Comparison of ENCODE assay signal across 8 mouse cellular contexts in the genomic region with DNA sequence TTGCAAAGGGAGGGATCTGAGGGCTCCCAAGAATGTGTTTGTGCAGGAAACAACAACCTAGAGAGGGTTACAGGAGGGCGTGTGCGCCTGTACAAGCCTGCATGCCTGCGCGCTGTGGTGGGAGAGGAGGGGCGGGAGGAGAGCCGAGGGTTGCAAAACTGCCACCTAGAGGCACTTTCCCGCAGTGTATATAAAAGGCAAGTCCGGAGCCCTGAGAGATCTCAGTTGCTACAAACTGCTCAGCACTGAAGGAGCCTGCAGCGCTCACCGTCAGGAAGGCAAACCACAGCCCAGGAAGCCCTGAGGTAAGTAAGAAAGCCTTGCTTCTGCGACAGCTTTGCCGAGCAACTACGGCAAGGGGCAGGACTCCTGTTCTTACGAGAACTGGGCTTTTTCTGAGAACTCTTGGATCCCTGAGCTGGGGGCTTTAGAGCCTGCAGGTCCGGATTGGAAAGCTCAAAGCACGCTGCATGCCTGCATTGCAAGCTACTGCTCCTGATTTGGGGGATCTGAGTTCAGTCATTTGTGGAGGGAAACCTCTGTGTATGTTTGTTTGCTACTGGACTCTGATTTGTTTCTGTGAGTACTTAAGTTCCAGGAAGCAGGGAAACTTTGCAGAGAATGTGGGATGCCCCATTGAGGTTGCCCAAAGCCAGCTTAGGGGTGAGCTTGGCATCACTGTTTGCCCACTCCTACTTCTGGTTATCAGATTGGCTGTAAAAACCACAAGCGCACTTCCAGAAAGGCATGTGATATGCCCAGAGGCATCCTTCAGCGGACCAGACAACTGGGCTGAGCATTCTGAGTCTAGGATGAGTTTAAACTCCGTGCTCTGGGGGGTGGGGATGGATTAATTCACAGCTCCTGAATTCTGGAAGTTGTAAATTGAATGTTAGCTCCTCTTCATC. TPM values are rescaled to one million over a fixed set of nuclear protein-coding genes. Genes with fewer than 3 reads are reported as not detected.
A peak's percentile ranks its signal among the peaks of the same experiment; 100 is the strongest.
DNase-seq lines count a peak whose midpoint lies in the region; TF ChIP-seq lines count a peak whose summit lies in the region.

A gene (plus strand): TSS at position 198 of the 908 bp plus-strand sequence.

- intact Hi-C loops in gastrocnemius, postnatal 14 days (cut with DNase I; ENCODE audit: low total_unique reads), result loop anchor here (5.0 to 10.0 kb wide), 2 partner anchors 147 to 381 kb away; no protein-coding TSS in a partner anchor
- intact Hi-C loops in left cerebral cortex, adult 2 months (cut with DNase I), result loop anchor here (2.0 kb wide), 1 partner anchor 143 kb away; no protein-coding TSS in a partner anchor

- peak; percentile 74 for TF ChIP-seq CTCF in left cerebral cortex, adult 2 months (IDR thresholded peaks at IDR 0.05)

- peak within 1 kb of the TSS; percentile 70 for H3K27ac ChIP-seq in left cerebral cortex, adult 2 months

- DNase-seq in adrenal gland, adult (ENCODE audit: inconsistent age in 2 of 2, low spot score in 1 of 2), result peak; percentile 77 to 95
- DNase-seq in embryo, embryonic 11 days, result peak; percentile 94
- peak; percentile 86 for DNase-seq in gastrocnemius, postnatal 14 days
- peak; percentile 87 for DNase-seq in hindlimb bud, embryonic 11.5 days (ENCODE audit: extremely low spot score, low read depth, low spot score)
- DNase-seq in left cerebral cortex, adult 2 months (ENCODE audit: extremely low spot score in 1 of 2, low spot score in 2 of 2), result peak; percentile 75 to 82
- DNase-seq in lung, postnatal 4 days, result peak; percentile 89
- peak; percentile 87 to 88 for DNase-seq in right cerebral cortex, postnatal 10 days (ENCODE audit: low spot score in 2 of 2)
- DNase-seq in urinary bladder, postnatal 36 days (ENCODE audit: low spot score in 2 of 2), result peak; percentile 79 to 87

- peak within 1 kb of the TSS; percentile 56 for H3K4me3 ChIP-seq in left cerebral cortex, adult 2 months

RNA-seq across cellular contexts. Expression of the gene that starts here (rescaled TPM):
- 10 to 100 TPM; 14.1 to 16.2 TPM for total RNA-seq in gastrocnemius, postnatal 14 days (2021)
- total RNA-seq in left cerebral cortex, adult 2 months (2021), result 1 to 10 TPM; 7.4 to 9.9 TPM

Comparison
In these comparisons a context has a peak if more than half of its experiments do, and no peak if none do; other contexts are left out.
1. Peak in every context shown above with its lines: DNase-seq, H3K4me3 ChIP-seq and H3K27ac ChIP-seq.